Mouse (Mus musculus): Measurements from ENCODE around the gene Ndrg2. TPM values are rescaled to one million over a fixed set of nuclear protein-coding genes. Genes with fewer than 3 reads are reported as not detected.

The Ndrg2 gene
- polyA plus RNA-seq (2012; rRNA removed): 955 and 1,100 TPM in 2 replicates

GRCm38 (mm10) chr14:51913960-51914762 is at the start of gene Ndrg2:
Gene Ndrg2 (minus strand): TSS chr14:51914158.
- H3K27ac ChIP-seq (ENCODE audit: insufficient read depth, low read length): peak within 1 kb of the TSS; percentile 94
- TF ChIP-seq POLR2A (IDR thresholded peaks at IDR 0.05; ENCODE audit: extremely low read depth, insufficient read depth, low read length) (no peak), CTCF (IDR thresholded peaks at IDR 0.05; ENCODE audit: extremely low read depth, insufficient read depth, low read length) (no peak)

GRCm38 (mm10) chr14:51960316-51960715 is 46.4 kb upstream of the Ndrg2 start:
- Histone ChIP-seq H3K4me3 (ENCODE audit: insufficient read depth, low read length) (no peak overlapping the region), H3K4me1 (ENCODE audit: control insufficient read depth, insufficient read depth, low read length) (no peaks in the 10 kb centered on the region), H3K27ac (ENCODE audit: insufficient read depth, low read length) (no peak overlapping the region)
- TF ChIP-seq CTCF (IDR thresholded peaks at IDR 0.05; ENCODE audit: extremely low read depth, insufficient read depth, low read length): no peak
- no peak for TF ChIP-seq POLR2A (IDR thresholded peaks at IDR 0.05; ENCODE audit: extremely low read depth, insufficient read depth, low read length)

More at GRCm38 (mm10) chr14:51913960-51914762, at the start of gene Ndrg2:
- no peaks in the 10 kb centered on the region; the same call in 1 of the 2 replicates for H3K4me1 ChIP-seq (ENCODE audit: control insufficient read depth, insufficient read depth, low read length)
- H3K4me3 ChIP-seq (ENCODE audit: insufficient read depth, low read length): peak within 1 kb of the TSS; percentile 65

- H3K27ac ChIP-seq (ENCODE audit: insufficient read depth, low read length): no peak overlapping the region
- no peaks in the 10 kb centered on the region for H3K4me1 ChIP-seq (ENCODE audit: control insufficient read depth, insufficient read depth, low read length)
- TF ChIP-seq POLR2A (IDR thresholded peaks at IDR 0.05; ENCODE audit: extremely low read depth, insufficient read depth, low read length) (no peak), CTCF (IDR thresholded peaks at IDR 0.05; ENCODE audit: extremely low read depth, insufficient read depth, low read length) (no peak)
- H3K4me3 ChIP-seq (ENCODE audit: insufficient read depth, low read length): no peak overlapping the region
These were observed 29.4 kb upstream of the Ndrg2 start for GRCm38 (mm10) chr14:51943336-51943735.

GRCm38 (mm10) chr14:51942236-51942635 is 28.3 kb upstream of the Ndrg2 start:
- no peak overlapping the region for H3K27ac ChIP-seq (ENCODE audit: insufficient read depth, low read length)
- TF ChIP-seq POLR2A (IDR thresholded peaks at IDR 0.05; ENCODE audit: extremely low read depth, insufficient read depth, low read length): no peak
- no peak for TF ChIP-seq CTCF (IDR thresholded peaks at IDR 0.05; ENCODE audit: extremely low read depth, insufficient read depth, low read length)
- H3K4me3 ChIP-seq (ENCODE audit: insufficient read depth, low read length): no peak overlapping the region
- H3K4me1 ChIP-seq (ENCODE audit: control insufficient read depth, insufficient read depth, low read length): no peaks in the 10 kb centered on the region

GRCm38 (mm10) chr14:51941577-51941976 is 27.6 kb upstream of the Ndrg2 start:
- Histone ChIP-seq H3K4me1 (ENCODE audit: control insufficient read depth, insufficient read depth, low read length) (no peaks in the 10 kb centered on the region), H3K27ac (ENCODE audit: insufficient read depth, low read length) (no peak overlapping the region), H3K4me3 (ENCODE audit: insufficient read depth, low read length) (no peak overlapping the region)
- no peak for TF ChIP-seq CTCF (IDR thresholded peaks at IDR 0.05; ENCODE audit: extremely low read depth, insufficient read depth, low read length)
- TF ChIP-seq POLR2A (IDR thresholded peaks at IDR 0.05; ENCODE audit: extremely low read depth, insufficient read depth, low read length): no peak

GRCm38 (mm10) chr14:51940944-51941560 is 27.1 kb upstream of the Ndrg2 start:
- Histone ChIP-seq H3K4me3 (ENCODE audit: insufficient read depth, low read length) (no peak overlapping the region), H3K27ac (ENCODE audit: insufficient read depth, low read length) (no peak overlapping the region), H3K4me1 (ENCODE audit: control insufficient read depth, insufficient read depth, low read length) (no peaks in the 10 kb centered on the region)
- TF ChIP-seq CTCF (IDR thresholded peaks at IDR 0.05; ENCODE audit: extremely low read depth, insufficient read depth, low read length) (no peak), POLR2A (IDR thresholded peaks at IDR 0.05; ENCODE audit: extremely low read depth, insufficient read depth, low read length) (no peak)

- TF ChIP-seq POLR2A (IDR thresholded peaks at IDR 0.05; ENCODE audit: extremely low read depth, insufficient read depth, low read length) (no peak), CTCF (IDR thresholded peaks at IDR 0.05; ENCODE audit: extremely low read depth, insufficient read depth, low read length) (no peak)
- Histone ChIP-seq H3K4me3 (ENCODE audit: insufficient read depth, low read length) (no peak overlapping the region), H3K27ac (ENCODE audit: insufficient read depth, low read length) (no peak overlapping the region), H3K4me1 (ENCODE audit: control insufficient read depth, insufficient read depth, low read length) (no peaks in the 10 kb centered on the region)
These were observed 25.0 kb upstream of the Ndrg2 start for GRCm38 (mm10) chr14:51939005-51939404.

GRCm38 (mm10) chr14:51932092-51933020 is 18.4 kb upstream of the Ndrg2 start:
- TF ChIP-seq CTCF (IDR thresholded peaks at IDR 0.05; ENCODE audit: extremely low read depth, insufficient read depth, low read length) (no peak), POLR2A (IDR thresholded peaks at IDR 0.05; ENCODE audit: extremely low read depth, insufficient read depth, low read length) (no peak)
- Histone ChIP-seq H3K27ac (ENCODE audit: insufficient read depth, low read length) (no peak overlapping the region), H3K4me1 (ENCODE audit: control insufficient read depth, insufficient read depth, low read length) (no peaks in the 10 kb centered on the region), H3K4me3 (ENCODE audit: insufficient read depth, low read length) (no peak overlapping the region)

GRCm38 (mm10) chr14:51930824-51931223 is 16.9 kb upstream of the Ndrg2 start:
- Histone ChIP-seq H3K4me1 (ENCODE audit: control insufficient read depth, insufficient read depth, low read length) (no peaks in the 10 kb centered on the region), H3K4me3 (ENCODE audit: insufficient read depth, low read length) (no peak overlapping the region), H3K27ac (ENCODE audit: insufficient read depth, low read length) (peak overlapping the region; percentile 33; the same call in 1 of the 2 replicates)
- no peak for TF ChIP-seq POLR2A (IDR thresholded peaks at IDR 0.05; ENCODE audit: extremely low read depth, insufficient read depth, low read length)
- TF ChIP-seq CTCF (IDR thresholded peaks at IDR 0.05; ENCODE audit: extremely low read depth, insufficient read depth, low read length): peak; percentile 74
